Mouse (Mus musculus) spleen, postnatal 4 days (tissue): ENCODE measurements around the gene Steap3.
A peak's percentile ranks its signal among the peaks of the same experiment; 100 is the strongest.
"Not testable (repeated sequence)": the region's sequence is repeated elsewhere in the genome, so short reads cannot be mapped to it uniquely, and the experiment has no call there.

Experiments
- DNase-seq, 2 experiments: peaks; one replicate each; pipeline ENCODE4 v3.0.0; 2022; ENCODE audit warnings: low spot score in 2 of 2

Gene Steap3

DNA sequence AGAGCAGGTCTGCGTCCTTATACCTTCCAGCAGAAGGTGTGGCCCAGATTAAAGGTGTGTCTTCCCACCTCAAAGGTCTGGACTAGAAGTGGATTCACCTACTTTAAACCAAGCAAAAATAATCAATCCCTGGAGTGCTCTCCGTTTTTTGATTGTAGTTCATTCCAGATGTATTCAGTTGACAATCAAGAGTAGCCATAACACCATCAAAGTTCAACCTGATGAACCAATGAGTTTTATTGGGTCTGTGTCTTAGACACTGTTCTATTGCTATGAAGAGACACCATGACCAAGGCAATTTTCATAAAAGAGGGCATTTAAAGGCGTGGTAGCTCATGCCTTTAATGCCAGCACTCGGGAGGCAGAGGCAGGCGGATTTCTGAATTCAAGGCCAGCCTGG is at the start of gene Steap3:
Gene Steap3 (minus strand): TSS at position 101 of the 400 bp plus-strand sequence.
- DNase-seq: no peak

DNA sequence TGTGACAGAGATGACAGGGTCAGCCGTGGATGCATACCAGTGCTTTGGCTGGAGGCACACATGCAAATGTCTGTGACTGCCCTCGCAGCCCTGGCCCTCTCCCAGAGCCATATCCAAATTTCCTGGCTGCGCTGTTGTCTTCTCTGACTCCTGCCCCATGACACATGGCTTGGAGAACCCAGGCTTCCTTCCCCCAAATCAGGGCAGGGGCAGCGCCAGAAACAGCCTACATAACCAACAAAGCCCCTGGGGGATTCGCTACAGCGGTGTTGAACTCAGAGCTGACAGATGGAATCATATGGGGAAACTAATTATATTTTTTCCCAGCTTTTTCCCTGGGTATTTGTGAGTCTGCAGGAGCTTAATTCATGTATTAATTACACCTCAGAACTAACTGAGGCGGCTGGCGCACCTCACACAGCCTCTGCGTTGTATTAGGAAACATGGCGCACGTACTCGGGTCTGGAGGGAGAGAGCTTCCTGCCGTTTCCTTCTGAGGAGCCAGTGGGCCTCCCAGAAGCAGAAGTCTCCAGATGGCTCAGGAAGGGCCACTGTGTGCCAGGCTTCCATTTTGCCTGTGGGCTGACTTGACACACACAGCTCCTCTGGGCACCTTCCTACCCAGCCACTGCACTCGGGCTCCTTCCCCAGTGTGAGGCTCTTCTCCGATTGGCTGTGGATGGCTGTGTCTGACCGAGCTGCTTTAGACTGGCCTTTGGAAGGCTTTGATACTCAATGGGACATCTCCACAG is 48.9 kb upstream of the Steap3 start:
- no peak for DNase-seq

DNA sequence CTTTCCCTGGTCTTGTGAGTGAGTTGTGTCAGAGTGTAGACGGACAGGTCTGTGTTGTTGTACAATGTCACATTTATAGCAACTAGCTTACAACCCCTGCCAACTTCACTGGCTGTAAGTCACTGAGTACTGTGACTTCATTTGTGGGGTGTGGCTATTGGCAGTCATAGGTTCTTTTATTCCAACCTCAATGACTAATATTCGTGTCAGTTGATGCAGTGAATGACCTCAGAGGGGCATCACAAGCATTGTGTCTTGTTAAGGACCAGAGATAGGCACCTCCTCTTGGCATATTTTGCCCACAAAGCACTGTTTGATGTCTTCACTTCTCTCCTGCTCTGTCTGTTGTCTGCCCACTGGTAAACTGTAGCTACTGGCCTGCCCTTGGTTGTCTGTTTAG is 33.3 kb upstream of the Steap3 start:
- no peak for DNase-seq

DNA sequence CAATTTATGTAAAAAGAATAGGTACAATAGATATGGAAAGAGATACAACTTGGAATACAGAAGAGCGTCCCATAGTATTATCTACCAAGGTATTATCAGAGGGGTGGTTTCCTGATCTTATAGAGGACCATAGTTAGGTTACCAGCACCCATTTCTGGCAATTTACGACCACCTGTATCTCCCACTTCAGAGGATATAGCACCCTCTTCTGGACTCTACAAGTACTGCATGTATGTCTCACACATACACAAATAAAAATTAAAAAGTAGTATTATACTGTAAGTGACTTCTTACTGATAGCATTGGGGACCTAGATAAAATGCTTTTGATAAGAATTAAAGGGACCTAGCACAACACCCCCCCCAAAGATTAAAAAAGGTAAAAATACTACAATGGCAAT is 24.4 kb upstream of the Steap3 start:
- DNase-seq: no peak

DNA sequence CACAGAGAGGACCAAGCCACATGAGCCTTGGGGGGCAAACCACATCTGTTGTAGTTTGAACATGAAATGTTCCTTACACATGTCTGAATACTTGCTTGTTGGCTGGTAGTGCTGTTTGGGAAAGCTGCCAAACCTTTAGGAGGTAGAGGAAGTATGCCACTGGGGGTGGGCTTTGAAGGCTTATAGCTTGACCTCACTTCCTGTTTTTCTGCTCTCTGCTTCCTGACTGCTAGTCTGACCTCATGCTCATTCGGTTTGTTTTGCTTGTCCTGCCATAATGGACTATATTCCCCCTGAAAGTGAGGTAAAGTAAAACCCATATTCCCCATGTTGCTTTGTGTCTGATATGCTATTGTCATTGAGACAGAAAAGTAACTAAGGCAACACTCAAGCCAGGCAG is 21.3 kb upstream of the Steap3 start:
- DNase-seq: no peak

DNA sequence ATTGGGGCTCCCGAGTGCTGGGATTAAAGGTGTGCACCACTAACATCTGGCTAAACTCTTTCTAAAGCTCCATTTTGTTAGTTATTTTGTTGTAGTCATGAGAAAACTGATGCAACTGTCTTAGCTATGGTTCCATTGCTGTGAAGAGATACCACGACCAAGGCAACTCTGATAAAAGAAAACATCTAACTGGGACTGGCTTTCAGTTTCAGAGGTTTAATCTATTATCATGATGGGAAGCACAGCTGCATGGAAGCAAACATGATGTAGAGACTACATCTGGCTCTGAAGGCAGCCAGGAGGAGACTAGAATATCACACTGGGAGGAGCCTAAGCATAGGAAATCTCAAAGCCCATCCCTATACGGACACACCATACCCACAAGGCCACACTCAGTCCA is 19.2 kb upstream of the Steap3 start:
- DNase-seq: no peak

DNA sequence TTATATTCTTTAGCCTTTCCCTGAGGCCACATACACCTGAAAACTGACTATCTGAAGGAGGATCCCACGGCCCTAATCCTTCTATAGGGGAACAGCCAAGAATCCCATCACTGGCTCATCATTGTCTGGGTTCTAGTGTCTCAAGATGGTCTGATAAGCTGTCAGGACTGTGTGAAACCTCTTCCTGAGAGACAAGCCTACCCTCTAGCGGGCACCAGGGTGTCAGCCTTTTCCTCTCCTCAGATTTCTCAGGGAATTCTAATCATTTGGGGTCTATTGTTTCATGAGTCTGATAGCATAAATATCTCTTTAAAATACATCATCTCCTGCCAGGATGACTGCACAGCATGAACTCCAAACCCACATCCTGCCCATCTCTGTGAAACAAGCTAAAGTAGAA is 17.3 kb upstream of the Steap3 start:
- DNase-seq: no peak

DNA sequence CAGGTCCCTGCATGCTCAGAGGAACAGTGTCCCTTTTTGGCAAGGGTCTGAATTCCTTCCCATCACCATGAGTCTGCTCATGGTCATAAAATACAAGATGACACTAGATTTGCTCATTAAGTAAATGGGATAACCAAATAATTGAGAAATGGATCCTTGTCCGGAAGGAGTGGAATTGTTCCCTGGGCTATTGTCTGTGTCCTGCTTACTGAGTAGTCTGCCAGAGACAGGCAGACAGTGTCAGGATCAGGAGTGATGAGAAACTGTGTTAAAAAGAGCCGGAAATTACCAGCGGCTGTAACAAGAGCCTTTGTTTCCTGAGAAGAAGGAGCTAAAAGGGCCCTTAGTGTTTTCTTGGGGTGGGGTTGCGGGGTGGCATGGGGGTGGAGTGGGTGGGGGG is 15.2 kb upstream of the Steap3 start:
- no peak for DNase-seq

DNA sequence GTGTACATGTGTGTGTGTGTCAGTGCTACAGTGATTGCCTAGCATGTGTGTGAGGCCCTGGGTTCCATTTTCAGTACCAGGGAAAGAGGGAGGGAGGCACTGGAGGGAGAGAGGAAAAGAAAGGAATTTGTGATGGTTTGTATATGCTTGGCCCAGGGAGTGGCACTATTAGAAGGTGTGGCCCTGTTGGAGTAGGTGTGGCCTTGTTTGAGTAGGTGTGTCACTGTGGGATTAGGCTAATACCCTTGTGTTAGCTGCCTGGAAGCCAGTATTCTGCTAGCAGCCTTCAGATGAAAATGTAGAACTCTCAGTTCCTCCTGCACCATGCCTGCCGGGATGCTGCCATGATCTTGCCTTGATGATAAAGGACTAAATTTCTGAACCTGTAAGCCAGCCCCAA is 3.6 kb upstream of the Steap3 start:
- not testable (repeated sequence) for DNase-seq

DNA sequence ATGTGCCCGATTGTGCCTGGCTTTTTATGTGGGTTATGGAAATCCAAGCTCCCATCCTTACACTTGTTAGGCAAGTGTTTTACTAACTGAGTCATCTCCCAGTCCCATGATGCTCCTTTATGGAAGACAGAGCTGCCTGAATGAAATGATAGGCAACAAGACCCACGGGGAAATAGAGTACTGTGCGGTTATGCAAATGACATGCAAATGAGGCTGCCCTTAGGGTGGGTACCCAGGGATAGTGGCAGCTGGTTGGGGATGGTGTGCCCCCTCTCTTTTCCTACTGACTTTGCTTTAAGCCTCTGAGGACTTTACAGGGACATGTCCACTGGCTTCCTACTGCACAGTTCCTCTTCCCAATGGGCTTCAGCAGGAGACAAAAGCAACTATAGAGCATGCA is 2.7 kb upstream of the Steap3 start:
- DNase-seq: no peak

DNA sequence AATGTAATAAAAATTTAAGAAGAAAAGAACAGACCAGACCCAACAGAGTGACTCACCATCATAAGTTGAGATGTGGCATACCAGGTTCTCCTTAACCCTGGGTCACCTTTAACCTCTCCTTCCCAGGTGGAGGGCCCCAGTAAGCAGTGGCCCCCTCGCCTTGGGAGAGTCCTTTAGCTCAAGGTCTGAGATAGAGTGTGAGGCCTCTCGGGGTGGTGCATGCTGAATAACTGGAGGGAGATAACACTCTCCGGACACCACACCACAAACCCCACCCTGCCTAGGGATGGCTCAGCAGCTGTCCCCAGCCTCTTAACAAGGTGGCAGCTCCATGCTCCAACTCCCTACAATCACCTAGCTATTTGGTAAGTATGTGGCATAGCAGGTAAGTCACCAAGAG is 1.6 kb downstream of the Steap3 start:
- peak in 1 of 2 experiments; percentile 46 for DNase-seq

DNA sequence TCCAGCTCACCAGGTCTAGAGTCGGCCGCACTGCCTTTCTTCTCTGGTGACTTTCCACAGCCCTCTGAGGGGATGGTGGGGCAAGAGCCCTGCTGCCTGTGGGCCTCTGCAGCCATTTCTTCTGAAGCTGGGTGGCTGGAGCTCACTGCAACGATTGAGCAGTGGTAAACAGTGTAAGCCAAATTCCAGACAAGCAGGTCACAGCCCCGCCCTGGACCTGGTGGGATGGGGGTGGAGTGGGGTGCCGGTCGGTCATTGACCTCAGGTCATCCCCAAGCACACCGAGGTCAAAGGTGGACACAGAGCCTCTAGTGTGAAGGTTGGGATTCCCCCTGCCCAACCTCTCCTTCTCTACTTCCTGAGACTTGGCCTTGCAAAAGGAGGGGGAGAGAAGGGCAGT is 2.4 kb downstream of the Steap3 start:
- DNase-seq: no peak

DNA sequence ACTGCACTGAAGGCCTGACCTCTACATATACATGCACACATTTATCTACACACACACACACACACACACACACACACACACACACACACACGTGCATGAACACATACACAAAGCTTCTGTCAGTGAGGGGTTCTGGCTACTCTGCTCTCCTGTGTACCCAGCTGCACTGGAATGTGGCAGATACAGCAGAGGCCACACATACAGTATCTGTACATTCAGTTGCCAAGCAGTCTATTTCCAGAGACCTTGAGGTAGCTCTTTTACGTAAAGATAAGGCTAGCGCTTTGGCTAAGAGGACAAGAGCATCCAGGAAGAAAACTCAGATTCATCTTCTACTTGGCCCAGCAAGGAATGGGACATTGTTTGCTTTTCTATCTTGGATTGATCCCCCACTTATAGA is 4.9 kb downstream of the Steap3 start:
- DNase-seq: no peak

DNA sequence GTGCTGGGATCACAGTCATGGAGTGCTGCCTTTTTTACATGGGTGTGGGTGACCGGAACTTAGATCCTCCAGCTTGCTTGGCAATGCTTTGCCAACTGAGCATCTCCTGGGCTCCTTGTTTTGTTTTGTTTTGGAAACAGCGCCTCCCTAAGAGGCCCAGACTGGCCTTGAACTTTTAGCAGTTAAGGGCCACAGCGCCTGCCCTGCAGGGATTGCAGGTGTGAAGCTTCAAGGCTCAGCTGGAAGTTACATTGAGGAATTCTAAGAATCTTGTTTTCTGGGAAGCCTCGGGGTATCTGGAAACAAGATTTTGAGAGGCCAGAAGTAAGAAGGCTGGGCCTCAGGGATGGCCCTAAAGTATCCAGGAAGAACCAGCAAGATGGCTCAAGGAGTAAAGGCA is 6.0 kb downstream of the Steap3 start:
- DNase-seq: no peak

DNA sequence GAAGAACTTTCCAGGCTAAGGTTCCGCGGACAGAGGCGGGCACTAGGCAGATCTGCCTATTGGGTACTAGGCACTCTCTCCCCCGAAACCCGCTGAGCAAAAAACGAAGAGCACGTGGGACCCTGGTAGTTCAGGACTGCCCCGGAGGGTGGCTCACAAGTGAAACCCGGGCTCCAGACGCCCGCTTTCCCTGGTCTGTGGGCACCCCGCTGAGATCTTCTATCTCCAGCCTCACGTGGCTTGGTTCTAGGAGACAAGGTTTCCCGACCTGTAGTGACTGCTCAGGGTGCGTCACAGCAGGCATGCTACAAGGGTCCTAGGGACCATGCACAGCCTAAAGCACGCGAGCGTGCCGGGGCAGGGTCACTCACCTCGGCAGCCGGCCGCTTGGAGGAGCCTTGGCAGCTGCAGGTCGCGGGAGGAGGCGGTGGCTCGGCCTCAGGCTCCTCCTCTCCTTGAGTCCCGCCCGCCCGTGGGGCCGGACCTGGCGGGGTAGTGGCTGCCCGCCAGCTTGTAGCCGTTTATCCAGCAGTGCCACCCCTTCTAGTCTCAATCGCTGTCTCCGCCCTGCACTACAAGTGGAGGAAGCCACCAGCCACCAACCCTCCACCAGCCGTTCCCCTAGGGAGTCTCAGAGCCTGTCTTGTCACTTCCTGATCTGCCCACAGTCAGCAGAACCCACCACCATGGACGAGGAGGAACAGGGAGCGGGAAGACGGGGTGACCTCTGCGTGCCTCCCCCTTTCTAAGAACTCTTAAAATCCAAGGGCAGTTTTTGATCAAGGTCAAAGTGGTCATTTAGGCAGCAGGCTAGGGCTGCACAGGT is 7.4 kb downstream of the Steap3 start:
- peak; percentile 94 to 95 for DNase-seq

DNA sequence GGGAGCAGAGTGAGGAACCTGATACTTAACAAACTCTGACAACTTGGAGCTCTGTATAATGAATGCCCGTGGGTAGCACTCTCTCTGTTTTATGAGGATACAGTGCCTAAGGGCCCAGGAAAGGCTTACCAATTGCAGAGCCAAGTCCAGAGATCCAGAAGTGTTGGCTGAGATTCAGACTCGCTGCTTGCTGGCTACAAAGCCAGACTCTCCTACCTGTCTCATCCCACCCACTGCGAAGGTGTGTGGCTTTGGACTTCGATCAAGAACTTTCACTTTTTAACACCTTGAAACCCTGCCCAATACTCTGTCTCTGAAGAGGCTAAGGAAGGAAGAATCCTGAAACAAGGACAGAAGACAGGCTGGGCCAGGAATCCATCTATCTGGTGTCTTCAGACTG is 9.3 kb downstream of the Steap3 start:
- no peak for DNase-seq

DNA sequence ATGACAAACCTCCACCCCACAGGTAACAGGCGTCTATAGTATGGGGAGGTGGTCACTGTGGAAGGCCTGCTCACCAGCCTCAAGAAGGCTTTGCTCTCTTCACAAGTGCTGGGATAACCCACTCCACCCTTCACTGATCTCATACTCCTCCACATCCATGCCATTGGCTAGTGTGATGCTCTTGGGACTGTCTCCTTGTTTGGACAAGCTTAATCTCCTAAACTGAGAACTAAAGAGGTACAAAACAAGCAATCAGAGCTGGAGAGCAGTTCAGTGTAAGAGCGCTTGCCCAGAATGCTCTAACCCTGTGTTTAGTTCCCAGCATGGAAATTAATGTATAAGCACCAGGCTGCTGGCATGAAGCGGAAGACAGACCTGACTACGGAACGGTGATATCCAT is 11.3 kb downstream of the Steap3 start:
- no peak for DNase-seq

DNA sequence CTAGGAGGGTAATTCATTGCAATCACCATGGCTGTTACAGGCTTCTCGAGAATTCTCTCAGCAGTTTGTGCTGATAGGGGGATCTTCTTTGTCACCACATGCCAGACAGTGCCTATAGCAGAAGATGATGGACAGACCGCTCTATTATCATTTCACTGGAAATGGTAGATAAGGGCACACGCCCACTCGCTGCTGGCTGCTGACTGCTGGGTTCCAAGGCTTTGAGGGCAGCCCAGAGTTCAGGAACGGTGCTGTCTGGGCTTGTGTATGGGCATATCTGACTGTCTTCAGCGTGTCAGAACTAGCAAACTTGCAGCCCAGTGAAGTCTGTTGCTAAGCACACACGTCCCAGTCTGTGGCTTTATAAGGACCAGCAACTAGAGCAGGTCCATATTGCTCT is 13.3 kb downstream of the Steap3 start:
- DNase-seq: peak in 1 of 2 experiments; percentile 52

DNA sequence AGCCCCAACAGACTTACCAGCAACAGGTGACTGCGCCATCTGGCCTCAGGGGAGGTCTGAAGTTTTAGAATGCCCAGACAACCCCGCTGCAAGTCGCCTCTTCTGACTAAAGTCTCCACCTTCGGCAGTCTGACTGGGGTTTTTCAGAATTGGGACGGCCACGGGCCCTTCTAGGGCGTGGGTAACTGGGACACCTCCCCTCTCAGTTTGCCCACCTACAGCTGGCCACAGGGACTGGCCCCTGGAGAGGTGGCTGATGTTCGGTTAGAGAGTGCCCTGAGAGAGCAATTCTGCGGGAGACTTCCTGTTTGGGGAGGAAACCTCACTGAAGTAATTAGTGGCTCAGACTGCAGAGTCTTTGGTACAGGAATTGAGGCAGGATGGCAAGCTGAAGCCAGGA is 13.8 kb downstream of the Steap3 start:
- peak in 1 of 2 experiments; percentile 43 for DNase-seq

DNA sequence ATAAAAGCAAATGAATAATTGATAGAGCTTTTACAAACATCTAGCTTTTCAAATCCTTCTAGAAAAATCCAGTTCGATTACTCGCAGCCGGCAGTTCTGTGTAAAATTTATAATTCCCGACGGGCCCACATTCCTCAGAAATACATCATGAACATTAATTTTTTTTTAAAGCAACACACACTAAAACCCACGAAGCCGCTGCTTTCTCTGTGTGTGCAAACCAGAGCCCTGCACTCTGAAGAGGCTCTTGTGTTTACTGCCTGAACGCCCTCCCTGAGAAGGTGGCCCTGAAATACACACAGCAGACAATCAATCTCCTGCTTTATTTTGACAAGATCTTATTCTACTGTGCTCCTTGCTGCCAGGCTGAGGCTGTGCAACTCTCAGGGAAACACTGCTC is 14.3 kb downstream of the Steap3 start:
- DNase-seq: no peak

DNA sequence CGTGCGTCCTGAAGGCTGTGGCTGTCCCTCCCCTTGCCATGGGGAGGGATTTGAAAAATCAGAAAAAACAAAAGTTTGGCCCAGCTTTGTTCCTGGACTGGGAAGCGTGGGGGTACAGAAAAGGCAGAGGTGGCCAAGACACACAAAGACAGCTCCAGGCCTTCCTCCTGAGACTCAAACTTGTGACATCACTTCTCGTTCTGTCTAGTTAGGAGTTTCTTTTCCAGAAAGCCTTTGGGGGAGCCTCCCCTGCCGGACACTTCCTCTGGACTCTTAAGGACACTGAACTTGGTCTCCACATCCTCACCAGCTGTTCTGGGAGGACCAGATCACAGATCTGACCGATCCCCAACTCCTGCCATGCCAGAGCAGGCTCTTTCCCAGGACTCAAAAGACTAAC is 18.8 kb downstream of the Steap3 start:
- no peak for DNase-seq

DNA sequence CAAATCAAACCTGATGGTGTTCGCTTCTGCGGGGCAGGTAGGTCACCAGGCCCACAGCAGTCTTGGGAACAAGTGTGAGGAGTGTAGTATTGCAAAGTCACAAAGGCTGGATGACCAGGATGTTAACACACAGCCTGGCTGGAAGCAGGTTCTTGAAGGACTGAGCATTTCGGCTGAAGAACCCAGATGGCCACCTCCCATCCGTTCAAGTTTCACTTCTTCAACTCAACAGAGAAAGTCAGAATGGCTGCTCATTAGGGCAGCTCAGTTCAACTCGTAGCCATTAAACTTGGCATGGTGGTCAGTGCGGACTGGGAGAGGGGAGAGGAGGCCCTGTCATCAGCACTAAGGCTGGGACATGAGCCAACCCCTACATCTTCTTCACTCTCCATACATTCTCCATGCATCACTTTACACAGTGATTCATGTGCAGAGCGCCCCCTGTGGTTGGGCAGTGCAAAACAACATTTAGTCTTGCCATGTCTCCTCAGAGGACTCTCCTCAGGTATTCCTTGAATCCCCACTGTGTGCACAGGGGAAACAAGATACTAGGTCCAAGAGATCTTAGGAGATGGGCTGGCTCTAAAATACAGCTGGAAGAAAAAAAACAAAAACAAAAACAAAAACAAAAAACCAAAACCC is 19.9 kb downstream of the Steap3 start:
- DNase-seq: no peak

DNA sequence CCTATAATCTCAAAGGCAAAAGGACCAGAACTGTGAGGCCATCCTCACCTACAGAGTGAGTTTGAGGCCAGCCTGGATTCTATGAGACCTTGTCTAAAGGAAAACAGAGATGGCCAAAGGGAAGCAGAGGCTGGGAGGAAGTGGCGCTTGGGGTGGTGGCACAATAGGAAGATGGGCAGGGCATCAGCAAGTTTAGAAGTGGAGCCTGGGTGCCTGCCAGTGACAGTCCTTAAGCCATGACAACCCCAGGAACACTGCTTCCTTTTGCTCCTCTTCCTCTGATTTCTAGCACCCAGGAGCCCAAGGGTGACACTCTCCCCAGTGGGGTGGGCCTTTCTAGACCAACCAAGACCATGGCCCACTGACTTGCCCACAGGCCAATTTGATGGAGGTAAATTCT is 21.3 kb downstream of the Steap3 start:
- no peak for DNase-seq
